Mouse (Mus musculus) thymus, postnatal 4 days (tissue): Measurements from ENCODE around the gene Slx1b.

ENCODE experiments used
- DNase-seq: peaks from one replicate; pipeline ENCODE4 v3.0.0; 2021

Gene Slx1b

DNA sequence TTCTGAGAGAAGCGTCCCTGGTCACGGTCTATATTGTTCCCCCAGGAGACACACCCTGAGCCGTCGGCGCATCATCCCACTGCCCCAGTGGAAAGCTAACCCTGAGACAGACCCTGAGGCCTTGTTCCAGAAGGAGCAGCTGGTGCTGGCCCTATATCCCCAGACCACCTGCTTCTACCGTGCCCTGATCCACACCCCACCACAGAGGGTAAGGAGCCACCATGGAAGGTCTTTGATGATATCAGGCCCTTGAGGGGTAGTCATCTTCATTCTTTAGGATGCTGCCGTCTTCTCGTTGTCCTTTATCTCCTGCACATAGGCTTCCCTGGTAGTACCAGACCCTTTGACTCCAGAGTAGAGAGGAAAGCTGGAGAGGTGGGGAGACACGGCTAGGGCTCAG lies 23.5 kb downstream of the Slx1b start:
- no peak for DNase-seq

GRCm38 (mm10) chr7:126670152-126670551 lies 25.4 kb downstream of the Slx1b start:
- no peak for DNase-seq

GRCm38 (mm10) chr7:126668452-126668851 lies 27.1 kb downstream of the Slx1b start:
- no peak for DNase-seq

- no peak for DNase-seq
Observed at GRCm38 (mm10) chr7:126667495-126668090, 28.0 kb downstream of the Slx1b start.

- DNase-seq, result no peak
Observed at GRCm38 (mm10) chr7:126665269-126665668, 30.3 kb downstream of the Slx1b start.

DNA sequence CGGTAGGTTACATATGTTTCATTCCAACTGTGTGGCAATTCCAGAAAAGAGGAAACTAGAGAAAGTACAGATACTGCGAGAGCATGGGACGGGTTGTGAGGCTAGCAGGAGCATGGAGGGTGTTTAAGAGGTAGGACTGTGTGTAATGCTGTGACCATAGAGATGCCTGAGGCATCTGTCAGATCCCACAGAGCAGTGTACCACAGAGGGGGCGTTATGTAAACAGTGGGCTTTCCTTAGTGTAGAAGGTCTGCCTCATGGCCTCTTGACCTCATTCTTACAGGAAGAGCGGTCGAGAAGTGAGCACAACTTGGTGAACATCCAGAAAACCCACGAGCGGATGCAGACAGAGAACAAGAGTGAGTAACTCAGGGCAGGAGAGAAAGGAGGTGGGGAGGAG lies 31.9 kb downstream of the Slx1b start:
- no peak for DNase-seq

DNA sequence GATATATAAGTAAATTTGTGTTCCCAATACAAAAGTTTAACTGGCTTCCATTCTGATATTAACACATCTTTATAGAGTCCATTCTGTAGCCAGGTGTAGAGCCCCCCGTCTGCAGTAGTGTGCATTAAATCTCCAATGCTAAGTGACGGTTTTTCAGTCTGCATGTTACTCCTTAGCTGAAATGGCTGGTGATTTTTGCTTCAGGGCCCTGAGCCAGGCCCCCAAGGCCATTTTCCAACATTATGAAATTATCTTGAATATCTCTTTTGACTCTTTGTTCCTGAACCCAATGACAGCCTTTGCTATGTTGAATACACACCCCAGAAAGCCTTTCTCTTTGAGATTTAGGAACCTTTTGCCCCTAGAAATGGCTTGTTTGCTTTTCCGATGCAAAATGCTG lies 35.8 kb downstream of the Slx1b start:
- DNase-seq, result no peak

DNA sequence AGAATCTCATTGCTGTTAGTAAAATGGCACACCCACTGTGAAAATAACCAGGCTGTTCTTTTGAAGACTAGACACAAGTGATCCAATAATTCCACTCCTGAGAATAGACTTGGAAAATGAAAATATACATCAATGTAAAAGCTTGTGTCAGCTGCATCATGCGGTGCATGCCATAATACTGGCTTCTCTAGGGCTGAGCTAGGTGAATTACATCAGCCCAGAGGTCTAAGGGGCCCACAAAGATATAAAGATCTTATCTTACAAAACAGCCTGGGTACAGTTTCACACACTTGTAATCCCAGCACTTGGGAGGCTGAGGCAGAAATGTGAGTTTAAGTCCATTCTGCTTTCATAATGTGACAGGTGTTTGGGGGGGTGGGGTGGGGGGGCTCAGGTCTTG lies 38.1 kb downstream of the Slx1b start:
- DNase-seq, result no peak

- no peak for DNase-seq
Observed at GRCm38 (mm10) chr7:126655695-126656094, 39.9 kb downstream of the Slx1b start.

DNA sequence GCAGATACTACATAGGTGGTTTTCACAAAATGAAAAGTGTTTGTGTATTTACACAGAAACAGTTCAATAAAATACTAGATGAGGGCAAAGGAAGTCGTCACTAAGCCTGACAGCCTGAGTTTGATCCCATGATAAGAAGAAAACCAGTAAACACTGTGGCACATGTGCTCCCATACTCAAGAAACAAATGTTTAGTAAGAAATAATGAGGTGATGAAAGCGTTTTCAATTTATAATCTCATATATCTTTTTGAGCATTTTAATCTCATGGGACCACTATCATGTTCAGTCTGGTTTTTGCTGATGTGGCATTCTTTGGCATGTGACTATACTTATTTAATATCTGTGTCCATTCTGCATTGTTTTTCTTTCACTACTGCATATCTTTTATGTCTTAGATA lies 41.6 kb downstream of the Slx1b start:
- DNase-seq, result no peak

GRCm38 (mm10) chr7:126650852-126651251 lies 44.7 kb downstream of the Slx1b start:
- DNase-seq, result no peak

GRCm38 (mm10) chr7:126649231-126650051 lies 46.1 kb downstream of the Slx1b start, which contains the start of gene Sgf29:
Sgf29 (plus strand) TSS chr7:126649309.
- DNase-seq, result peak; percentile 97

GRCm38 (mm10) chr7:126648486-126648885 lies 47.1 kb downstream of the Slx1b start:
- DNase-seq, result peak; percentile 23

DNA sequence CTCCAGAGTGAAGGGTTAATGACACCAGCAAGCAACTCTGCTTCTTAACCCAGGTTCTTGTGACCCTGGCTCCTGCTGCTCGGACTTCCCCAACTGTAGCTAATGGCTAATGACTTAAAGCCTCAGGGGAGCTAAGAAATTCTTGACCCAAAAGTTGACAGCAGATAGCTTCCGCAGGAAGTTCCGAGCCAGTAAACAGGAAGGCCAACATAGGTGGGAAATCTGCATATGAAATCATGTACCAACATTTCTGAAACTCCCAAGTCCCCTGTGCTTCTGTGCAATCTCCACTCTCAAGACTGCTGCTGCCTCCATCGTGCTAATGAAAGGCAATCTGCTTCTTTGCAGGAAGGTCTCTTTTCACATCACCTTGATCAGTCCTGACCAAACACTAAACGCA lies 49.9 kb downstream of the Slx1b start:
- DNase-seq, result no peak

- DNase-seq, result no peak
Observed at GRCm38 (mm10) chr7:126644914-126645313, 50.7 kb downstream of the Slx1b start.

GRCm38 (mm10) chr7:126644345-126644744 lies 51.2 kb downstream of the Slx1b start:
- DNase-seq, result no peak

- DNase-seq, result peak; percentile 58
Observed at GRCm38 (mm10) chr7:126643244-126643617, 52.4 kb downstream of the Slx1b start.

DNA sequence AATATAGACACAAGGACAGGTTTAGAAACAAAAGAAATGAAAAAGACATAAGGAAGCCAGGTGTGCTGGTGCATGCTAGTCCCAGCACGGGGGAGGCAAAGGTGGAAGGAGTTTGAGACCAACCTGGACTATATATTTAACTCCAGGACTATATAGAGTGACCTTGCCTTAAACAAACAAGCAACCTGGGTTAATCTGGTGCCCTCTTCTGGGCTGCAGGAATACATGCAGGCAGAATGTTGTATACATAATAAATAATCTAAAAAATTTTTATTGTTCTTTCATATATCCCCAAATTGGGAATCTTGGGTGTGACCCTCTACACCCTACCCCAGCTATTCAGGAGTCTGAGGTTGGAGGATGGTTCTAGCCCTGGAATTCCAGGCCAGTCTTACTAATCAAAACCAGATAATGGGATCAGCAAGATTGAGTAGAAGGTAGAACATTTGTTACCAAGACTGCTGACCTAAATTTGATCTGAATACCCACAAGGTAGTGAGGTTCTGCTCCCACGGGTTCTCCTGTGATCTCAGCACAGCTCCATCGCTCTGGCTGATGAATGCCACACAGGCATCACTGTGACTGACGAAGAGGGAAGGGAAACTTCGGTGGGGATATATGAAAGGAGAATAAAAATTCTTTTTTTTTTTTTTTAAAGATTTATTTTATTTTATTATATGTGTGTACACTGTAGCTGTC lies 52.9 kb downstream of the Slx1b start:
- no peak for DNase-seq
